Mouse (Mus musculus) macrophage (primary cell): Measurements from ENCODE around the gene Mapk1ip1. TPM values are rescaled to one million over a fixed set of nuclear protein-coding genes. Genes with fewer than 3 reads are reported as not detected.

Experiments
- H3K27ac ChIP-seq: fragments of 350-480 bp; formaldehyde crosslinking; 2 replicates; pipeline ENCODE4 v1.9.0; 2021
- H3K36me3 ChIP-seq: fragments of 350-480 bp; formaldehyde crosslinking; 2 replicates; pipeline ENCODE4 v1.9.0; 2021; ENCODE audit errors: inconsistent target
- H3K4me3 ChIP-seq: fragments of 350-480 bp; formaldehyde crosslinking; 2 replicates; pipeline ENCODE4 v1.9.0; 2021; ENCODE audit errors: inconsistent target
- H3K79me2 ChIP-seq: fragments of 350-480 bp; formaldehyde crosslinking; 2 replicates; pipeline ENCODE4 v1.9.0; 2021; ENCODE audit errors: inconsistent target
- WGBS: methylation state at CpG from one replicate; pipeline ENCODE4 v1.1.7; 2026; ENCODE audit warnings: inconsistent platforms; ENCODE audit not compliant: missing documents; 5-methylcytosine and 5-hydroxymethylcytosine counted together
- polyA plus RNA-seq: library from polyadenylated mRNA; stranded (reverse); fragments of 250-400 nt; gene quantifications from 3 replicates; pipeline ENCODE4 v1.2.4, GENCODE M21; 2018; ENCODE audit warnings: inconsistent platforms
- total RNA-seq, 78 experiments: library from RNA; depleted of rRNA; stranded (reverse); fragments of 250-400 nt; gene quantifications; 1 replicate in 9 of 78; 2 replicates in 24 of 78; 3 replicates in 43 of 78; 4 replicates in 2 of 78; pipeline ENCODE4 v1.2.4; 2018; ENCODE audit warnings: inconsistent platforms in 56 of 78

Gene Mapk1ip1
- 10 to 100 TPM in 22 of 26 experiments, 1 to 10 TPM in 4; 6.2 to 48.4 (median 24.0) TPM for total RNA-seq (2018; cell fraction: chromatin; rRNA removed)
- total RNA-seq (2018; cell fraction: cytosol; rRNA removed), result 10 to 100 TPM in 8 of 26 experiments, 1 to 10 TPM in 18; 2.0 to 12.1 (median 8.1) TPM
- 10 to 100 TPM in 22 of 26 experiments, 1 to 10 TPM in 4; 5.7 to 54.7 (median 21.8) TPM for total RNA-seq (2018; cell fraction: nucleus; rRNA removed)
- polyA plus RNA-seq, result 5.9 to 14.9 TPM (median 13.0 TPM) in 3 replicates

GRCm38 (mm10) chr7:138845544-138846391, at the start of gene Mapk1ip1, which contains the start of gene Ppp2r2d:
TSS of gene Mapk1ip1 (minus strand) at chr7:138846273.
TSS of gene Ppp2r2d (plus strand) at chr7:138846079.
- Histone ChIP-seq H3K4me3 (peak within 1 kb of the TSS; percentile 76), H3K27ac (peak within 1 kb of the TSS; percentile 68), H3K79me2 (peaks cover 60% of the 10 kb centered on the region), H3K36me3 (no peaks in the 10 kb centered on the region)
- 2% methylated on average over 51 of the region's 51 CpGs for WGBS

DNA sequence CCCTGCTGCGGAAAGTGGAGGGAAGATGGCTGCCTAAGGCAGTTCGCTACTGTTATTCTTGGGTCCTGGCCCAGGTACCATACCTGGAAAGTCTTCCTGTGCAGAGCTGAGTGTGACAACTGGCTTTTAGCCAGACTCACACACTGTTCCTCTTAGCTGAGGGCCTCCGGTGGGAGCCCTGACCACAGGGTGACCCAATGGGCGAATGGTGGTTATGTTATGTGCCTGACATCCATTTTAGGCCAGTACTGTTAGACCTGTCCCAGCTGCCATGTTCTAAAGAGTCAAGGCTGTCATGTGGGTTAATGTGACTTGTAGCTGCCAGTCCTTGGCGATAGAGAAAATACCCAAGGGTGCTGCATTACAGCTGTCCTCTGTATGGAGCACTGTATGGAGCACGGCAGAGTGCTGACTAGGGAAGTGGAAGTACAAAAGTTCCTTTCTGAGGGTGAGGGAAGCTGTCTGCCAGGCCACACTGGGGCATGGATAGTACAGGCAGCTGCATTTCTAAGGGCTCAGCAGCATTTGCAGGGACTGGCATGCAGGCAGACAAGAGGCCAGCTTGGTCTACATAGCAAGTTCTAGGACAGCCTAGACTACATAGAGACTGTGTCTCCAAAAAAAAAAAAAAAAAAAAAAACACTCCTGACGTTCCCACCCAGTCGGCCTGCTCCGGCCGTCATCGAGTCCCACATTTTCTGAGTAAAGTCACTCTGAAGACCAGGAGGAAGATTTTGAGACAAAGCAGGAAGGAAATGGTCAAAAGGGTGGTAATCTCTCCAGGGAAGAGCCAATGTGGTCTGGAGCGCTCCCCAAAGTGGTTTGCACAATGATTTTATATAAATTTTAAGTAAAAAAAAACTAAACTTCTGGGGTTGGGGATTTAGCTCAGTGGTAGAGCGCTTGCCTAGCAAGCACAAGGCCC, 39.6 kb upstream of the Mapk1ip1 start:
- Histone ChIP-seq H3K4me3 (no peak overlapping the region), H3K79me2 (no peaks in the 10 kb centered on the region), H3K27ac (no peak overlapping the region), H3K36me3 (peaks cover 21% of the 10 kb centered on the region)
- WGBS, result 54% methylated on average over 10 of the region's 13 CpGs

GRCm38 (mm10) chr7:138883724-138884123, 37.7 kb upstream of the Mapk1ip1 start:
- Histone ChIP-seq H3K4me3 (no peak overlapping the region), H3K36me3 (peaks cover 40% of the 10 kb centered on the region)
- 97% methylated on average over 3 of the region's 3 CpGs for WGBS

GRCm38 (mm10) chr7:138875031-138875430, 29.0 kb upstream of the Mapk1ip1 start:
- peaks cover 82% of the 10 kb centered on the region for H3K36me3 ChIP-seq
- H3K79me2 ChIP-seq, result no peaks in the 10 kb centered on the region
- no peak overlapping the region for H3K27ac ChIP-seq
- H3K4me3 ChIP-seq, result no peak overlapping the region
- 69% methylated on average over 3 of the region's 3 CpGs for WGBS

More at GRCm38 (mm10) chr7:138883724-138884123, 37.7 kb upstream of the Mapk1ip1 start:
- Histone ChIP-seq H3K79me2 (no peaks in the 10 kb centered on the region), H3K27ac (no peak overlapping the region)

DNA sequence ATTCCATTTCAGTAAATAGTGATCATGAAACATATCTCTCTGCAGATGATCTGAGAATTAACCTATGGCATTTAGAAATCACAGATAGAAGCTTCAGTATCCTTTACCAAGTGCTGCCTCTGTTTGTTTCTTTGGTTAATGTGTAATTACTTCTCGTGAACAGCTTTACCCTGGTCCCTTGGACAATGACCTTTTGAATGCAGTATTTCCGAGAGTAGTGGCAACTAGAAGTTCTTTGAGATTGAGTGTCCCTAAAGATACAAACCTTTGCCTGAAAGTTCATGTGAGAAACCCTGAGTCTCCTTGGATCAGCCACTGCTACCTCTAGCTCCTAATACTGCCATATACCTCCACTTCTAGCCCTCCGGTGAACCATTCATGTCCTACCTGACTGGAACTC, 26.9 kb upstream of the Mapk1ip1 start:
- Histone ChIP-seq H3K27ac (no peak overlapping the region), H3K79me2 (no peaks in the 10 kb centered on the region; the same call in 1 of the 2 replicates), H3K36me3 (peaks cover 74% of the 10 kb centered on the region), H3K4me3 (no peak overlapping the region)
- 97% methylated on average over 3 of the region's 3 CpGs for WGBS

GRCm38 (mm10) chr7:138868316-138868715, 22.2 kb upstream of the Mapk1ip1 start:
- Histone ChIP-seq H3K4me3 (no peak overlapping the region), H3K36me3 (peaks cover 27% of the 10 kb centered on the region), H3K79me2 (peaks cover 45% of the 10 kb centered on the region), H3K27ac (no peak overlapping the region)
- 93% methylated on average over 4 of the region's 4 CpGs for WGBS

- WGBS, result 89% methylated on average over 6 of the region's 6 CpGs
- Histone ChIP-seq H3K4me3 (no peak overlapping the region), H3K27ac (no peak overlapping the region), H3K79me2 (peaks cover 55% of the 10 kb centered on the region), H3K36me3 (peaks cover 24% of the 10 kb centered on the region)
These were observed 21.2 kb upstream of the Mapk1ip1 start for GRCm38 (mm10) chr7:138867286-138867685.

GRCm38 (mm10) chr7:138864776-138865175, 18.7 kb upstream of the Mapk1ip1 start:
- 100% methylated on average over 1 of the region's 1 CpGs for WGBS
- peaks cover 13% of the 10 kb centered on the region for H3K36me3 ChIP-seq
- peaks cover 80% of the 10 kb centered on the region for H3K79me2 ChIP-seq
- H3K4me3 ChIP-seq, result no peak overlapping the region
- no peak overlapping the region for H3K27ac ChIP-seq

DNA sequence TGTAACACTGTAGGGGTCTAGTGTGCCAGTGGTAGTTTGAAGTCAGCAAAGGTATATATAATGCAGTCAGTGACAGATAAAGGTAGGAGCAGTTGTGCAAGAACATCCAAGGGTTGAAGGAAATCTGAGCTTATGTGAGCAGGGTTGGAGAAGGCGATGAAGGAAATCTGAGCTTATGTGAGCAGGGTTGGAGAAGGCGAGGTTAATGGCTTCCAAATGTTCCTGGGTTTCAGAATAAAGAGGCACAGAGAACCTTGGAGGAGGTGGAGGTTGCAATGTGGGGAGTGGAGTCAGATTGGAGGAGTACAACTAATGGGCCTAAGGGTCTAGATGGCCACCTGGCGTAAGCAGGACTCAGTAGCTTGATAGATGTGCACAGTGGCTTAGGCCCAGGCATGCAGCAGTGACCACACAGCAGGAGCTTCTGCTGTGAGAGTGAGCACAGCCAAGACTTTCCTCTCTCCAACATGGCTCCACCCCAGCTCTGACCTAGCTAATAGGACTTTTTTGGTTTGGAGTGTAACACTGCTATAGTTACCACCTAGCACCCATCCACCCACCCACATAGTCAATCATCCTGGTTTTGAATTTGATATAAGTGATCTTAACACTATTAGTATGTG, 18.0 kb upstream of the Mapk1ip1 start:
- peaks cover 9% of the 10 kb centered on the region for H3K36me3 ChIP-seq
- H3K4me3 ChIP-seq, result no peak overlapping the region
- no peak overlapping the region for H3K27ac ChIP-seq
- WGBS, result 97% methylated on average over 3 of the region's 3 CpGs
- peaks cover 87% of the 10 kb centered on the region for H3K79me2 ChIP-seq

GRCm38 (mm10) chr7:138856670-138857069, 10.6 kb upstream of the Mapk1ip1 start:
- Histone ChIP-seq H3K4me3 (no peak overlapping the region), H3K79me2 (peaks cover 100% of the 10 kb centered on the region), H3K27ac (no peak overlapping the region), H3K36me3 (no peaks in the 10 kb centered on the region; the same call in 1 of the 2 replicates)
- WGBS, result 94% methylated on average over 2 of the region's 2 CpGs

GRCm38 (mm10) chr7:138854201-138854600, 8.1 kb upstream of the Mapk1ip1 start:
- WGBS, result 100% methylated on average over 2 of the region's 2 CpGs
- no peak overlapping the region for H3K4me3 ChIP-seq
- H3K27ac ChIP-seq, result no peak overlapping the region
- H3K36me3 ChIP-seq, result no peaks in the 10 kb centered on the region; the same call in 1 of the 2 replicates
- peaks cover 100% of the 10 kb centered on the region for H3K79me2 ChIP-seq

GRCm38 (mm10) chr7:138853417-138854031, 7.5 kb upstream of the Mapk1ip1 start:
- Histone ChIP-seq H3K36me3 (no peaks in the 10 kb centered on the region; the same call in 1 of the 2 replicates), H3K79me2 (peaks cover 100% of the 10 kb centered on the region), H3K27ac (no peak overlapping the region), H3K4me3 (no peak overlapping the region)
- WGBS, result 93% methylated on average over 4 of the region's 4 CpGs

GRCm38 (mm10) chr7:138850083-138850482, 4.0 kb upstream of the Mapk1ip1 start:
- no peak overlapping the region for H3K4me3 ChIP-seq
- peaks cover 86% of the 10 kb centered on the region for H3K79me2 ChIP-seq
- no peaks in the 10 kb centered on the region for H3K36me3 ChIP-seq
- no peak overlapping the region for H3K27ac ChIP-seq
